Mouse (Mus musculus): Measurements from ENCODE around the gene Hal. TPM values are rescaled to one million over a fixed set of nuclear protein-coding genes. Genes with fewer than 3 reads are reported as not detected.

Hal gene
- polyA plus RNA-seq, 1 experiment from 2014 or later = 0.33 TPM

DNA sequence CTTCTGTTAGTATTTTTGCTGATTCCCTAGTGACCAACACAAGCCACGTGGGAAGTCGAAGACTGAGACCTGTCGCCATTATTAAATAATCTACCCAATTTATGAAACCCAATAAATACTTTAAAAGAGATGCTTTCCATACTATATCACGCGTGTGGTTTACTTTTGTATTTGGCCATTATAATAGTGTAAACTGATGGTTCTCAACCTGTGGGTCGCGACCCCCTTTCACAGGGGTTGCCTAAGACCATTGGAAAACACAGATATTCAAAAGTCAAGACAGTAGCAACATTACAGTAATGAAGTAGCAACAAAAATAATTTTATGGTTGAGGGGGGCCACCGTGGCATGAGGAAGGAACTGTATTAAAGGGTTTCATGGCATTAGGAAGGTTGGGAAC, 30.6 kb downstream of the Hal start:
- Histone ChIP-seq H3K27ac (no peak overlapping the region), H3K4me3 (no peak overlapping the region), H3K27me3 (ENCODE audit: insufficient read depth, poor library complexity, severe bottlenecking) (no peaks in the 10 kb centered on the region), H3K4me1 (no peaks in the 10 kb centered on the region), H3K9me3 (no peaks in the 10 kb centered on the region), H3K36me3 (no peaks in the 10 kb centered on the region)
- DNase-seq (ENCODE audit: low spot score) = peak; percentile 5
- whole genome bisulfite sequencing = 87% methylated on average over 8 of the region's 8 CpGs

DNA sequence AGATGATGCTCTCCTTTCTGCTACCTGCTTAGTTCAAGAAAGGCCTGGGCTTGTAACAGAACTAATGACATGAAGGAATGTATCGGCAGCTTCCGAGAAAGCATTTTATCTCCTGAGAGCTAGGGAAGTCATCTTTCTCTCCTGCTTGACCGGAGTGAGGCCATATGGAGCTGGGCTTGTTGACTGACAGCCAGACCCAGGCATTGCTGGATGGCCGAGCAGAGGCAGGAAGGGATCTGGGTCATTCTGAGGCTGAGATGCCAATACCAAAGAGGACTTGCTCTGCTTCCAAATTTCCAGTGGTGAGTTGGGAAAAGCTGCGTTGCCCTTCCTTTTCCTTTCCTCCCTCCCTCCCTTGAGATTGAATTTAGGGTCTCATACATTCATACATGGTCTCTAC, 31.2 kb downstream of the Hal start:
- Histone ChIP-seq H3K4me3 (no peak overlapping the region), H3K36me3 (no peaks in the 10 kb centered on the region), H3K27ac (no peak overlapping the region), H3K27me3 (ENCODE audit: insufficient read depth, poor library complexity, severe bottlenecking) (no peaks in the 10 kb centered on the region), H3K4me1 (no peaks in the 10 kb centered on the region), H3K9me3 (no peaks in the 10 kb centered on the region)
- no peak for DNase-seq (ENCODE audit: low spot score)
- 68% methylated on average over 5 of the region's 5 CpGs for WGBS

GRCm38 (mm10) chr10:93520994-93521393, 32.4 kb downstream of the Hal start:
- no peaks in the 10 kb centered on the region for H3K36me3 ChIP-seq
- H3K9me3 ChIP-seq = no peaks in the 10 kb centered on the region
- DNase-seq (ENCODE audit: low spot score) = no peak
- WGBS = 69% methylated on average over 4 of the region's 4 CpGs
- no peaks in the 10 kb centered on the region for H3K27me3 ChIP-seq (ENCODE audit: insufficient read depth, poor library complexity, severe bottlenecking)
- no peak overlapping the region for H3K27ac ChIP-seq
- no peak overlapping the region for H3K4me3 ChIP-seq
- H3K4me1 ChIP-seq = no peaks in the 10 kb centered on the region

DNA sequence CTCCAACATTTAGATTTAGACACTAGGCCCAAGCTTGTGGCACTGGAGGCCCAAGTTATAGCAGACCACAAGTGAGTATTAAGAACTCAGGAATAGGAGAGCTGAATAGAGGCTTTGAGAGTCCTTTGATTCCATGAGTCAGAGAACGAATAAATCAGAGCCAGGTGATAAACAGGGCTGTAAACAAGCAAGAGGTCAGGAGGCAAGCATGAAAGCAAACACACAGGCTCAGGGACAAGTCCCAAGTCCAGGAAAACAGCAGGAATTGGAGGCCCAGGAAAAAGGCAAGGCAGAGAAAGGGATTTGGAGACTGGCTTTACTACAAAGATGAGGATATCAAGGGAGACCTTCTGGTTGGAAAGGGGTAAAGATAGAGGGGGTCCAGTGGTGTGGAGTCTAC, 36.8 kb downstream of the Hal start:
- Histone ChIP-seq H3K9me3 (no peaks in the 10 kb centered on the region), H3K27me3 (ENCODE audit: insufficient read depth, poor library complexity, severe bottlenecking) (no peaks in the 10 kb centered on the region), H3K27ac (no peak overlapping the region), H3K36me3 (no peaks in the 10 kb centered on the region), H3K4me1 (no peaks in the 10 kb centered on the region), H3K4me3 (no peak overlapping the region)
- WGBS = 79% methylated on average over 1 of the region's 1 CpGs
- DNase-seq (ENCODE audit: low spot score) = peak; percentile 11

DNA sequence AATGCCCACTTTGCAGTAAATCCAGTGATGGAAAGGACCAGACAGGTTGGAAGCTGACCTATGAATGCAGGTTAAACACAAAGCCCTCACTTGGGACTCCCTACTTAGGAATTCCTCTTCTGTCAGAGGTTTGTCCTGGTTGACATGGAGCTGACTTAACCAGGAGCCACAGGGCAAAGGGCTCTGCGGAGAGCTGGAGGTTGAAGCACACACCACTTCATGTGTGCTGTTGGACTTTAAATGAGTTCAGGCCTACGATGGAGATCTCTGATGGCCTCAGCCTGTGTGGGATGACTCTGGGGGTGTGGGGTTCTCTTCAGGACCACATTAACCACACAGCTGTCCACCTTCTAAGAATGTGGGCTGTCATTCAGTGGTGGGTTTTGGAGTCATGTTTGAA, 49.7 kb downstream of the Hal start:
- WGBS = 88% methylated on average over 2 of the region's 2 CpGs
- Histone ChIP-seq H3K36me3 (no peaks in the 10 kb centered on the region), H3K27ac (no peak overlapping the region), H3K27me3 (ENCODE audit: insufficient read depth, poor library complexity, severe bottlenecking) (peaks cover 44% of the 10 kb centered on the region), H3K9me3 (no peaks in the 10 kb centered on the region), H3K4me1 (peaks cover 25% of the 10 kb centered on the region), H3K4me3 (no peak overlapping the region)
- no peak for DNase-seq (ENCODE audit: low spot score)

DNA sequence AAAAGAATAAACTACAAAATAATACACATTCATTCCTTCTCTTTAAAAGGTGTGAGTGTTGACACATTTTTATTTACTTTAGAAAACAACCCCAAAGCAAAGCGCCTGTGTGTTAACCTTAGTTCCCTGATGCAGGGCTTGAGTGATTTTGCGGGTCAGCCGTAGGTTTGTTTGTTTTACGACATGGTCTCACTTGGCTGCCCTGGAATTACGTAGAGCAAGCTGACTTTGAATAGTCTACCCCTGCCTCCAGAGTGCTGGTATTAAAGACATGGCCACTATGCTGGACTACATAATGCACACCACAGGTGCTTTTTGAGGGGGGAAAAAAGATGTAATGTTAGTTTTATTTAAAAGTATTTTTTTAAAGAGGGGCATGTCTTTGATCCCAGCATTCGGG, 50.2 kb downstream of the Hal start:
- Histone ChIP-seq H3K27me3 (ENCODE audit: insufficient read depth, poor library complexity, severe bottlenecking) (peaks cover 44% of the 10 kb centered on the region), H3K4me3 (no peak overlapping the region), H3K9me3 (no peaks in the 10 kb centered on the region), H3K4me1 (peaks cover 25% of the 10 kb centered on the region), H3K36me3 (no peaks in the 10 kb centered on the region), H3K27ac (no peak overlapping the region)
- no peak for DNase-seq (ENCODE audit: low spot score)
- WGBS = 64% methylated on average over 6 of the region's 6 CpGs

DNA sequence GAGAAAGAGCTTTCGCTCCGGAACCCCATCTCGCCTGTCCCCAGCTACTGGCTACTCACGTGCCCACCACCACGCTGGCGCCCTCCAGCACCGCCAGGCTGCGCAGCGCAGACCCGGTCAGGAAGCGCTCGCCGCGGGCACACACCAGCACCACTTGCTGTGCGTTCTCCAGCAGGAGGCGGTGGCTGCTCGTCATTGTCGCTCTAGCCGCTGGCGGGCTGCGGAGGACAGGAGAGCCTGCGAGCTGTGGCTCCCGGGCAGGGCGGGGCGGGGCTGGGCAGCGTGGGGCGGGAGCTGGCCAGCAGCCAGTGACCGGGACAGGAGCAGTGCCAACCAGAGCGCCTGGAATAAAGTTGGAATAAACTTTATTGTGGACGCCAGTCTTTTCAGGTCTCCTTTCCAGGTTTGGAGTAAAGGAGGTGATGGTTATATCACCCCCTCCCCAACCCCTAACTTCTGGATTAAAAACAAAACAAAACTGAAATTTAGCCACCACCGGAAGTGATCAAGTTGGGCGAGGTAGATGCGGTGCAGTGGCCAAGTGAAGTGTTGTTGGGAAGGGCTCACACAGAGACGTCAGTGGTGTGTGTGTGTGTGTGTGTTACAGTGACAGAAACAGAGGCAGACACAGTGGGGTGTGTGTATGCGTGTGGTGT, 51.3 kb downstream of the Hal start, which contains the start of gene Amdhd1:
TSS of gene Amdhd1 (minus strand) at position 259 of the 656 bp plus-strand sequence.
- 3% methylated on average over 35 of the region's 35 CpGs for WGBS
- Histone ChIP-seq H3K27ac (peak within 1 kb of the TSS; percentile 75), H3K4me3 (peak within 1 kb of the TSS; percentile 58), H3K4me1 (peaks cover 20% of the 10 kb centered on the region), H3K36me3 (no peaks in the 10 kb centered on the region), H3K9me3 (no peaks in the 10 kb centered on the region), H3K27me3 (ENCODE audit: insufficient read depth, poor library complexity, severe bottlenecking) (peaks cover 33% of the 10 kb centered on the region)
- DNase-seq (ENCODE audit: low spot score) = peak; percentile 93

DNA sequence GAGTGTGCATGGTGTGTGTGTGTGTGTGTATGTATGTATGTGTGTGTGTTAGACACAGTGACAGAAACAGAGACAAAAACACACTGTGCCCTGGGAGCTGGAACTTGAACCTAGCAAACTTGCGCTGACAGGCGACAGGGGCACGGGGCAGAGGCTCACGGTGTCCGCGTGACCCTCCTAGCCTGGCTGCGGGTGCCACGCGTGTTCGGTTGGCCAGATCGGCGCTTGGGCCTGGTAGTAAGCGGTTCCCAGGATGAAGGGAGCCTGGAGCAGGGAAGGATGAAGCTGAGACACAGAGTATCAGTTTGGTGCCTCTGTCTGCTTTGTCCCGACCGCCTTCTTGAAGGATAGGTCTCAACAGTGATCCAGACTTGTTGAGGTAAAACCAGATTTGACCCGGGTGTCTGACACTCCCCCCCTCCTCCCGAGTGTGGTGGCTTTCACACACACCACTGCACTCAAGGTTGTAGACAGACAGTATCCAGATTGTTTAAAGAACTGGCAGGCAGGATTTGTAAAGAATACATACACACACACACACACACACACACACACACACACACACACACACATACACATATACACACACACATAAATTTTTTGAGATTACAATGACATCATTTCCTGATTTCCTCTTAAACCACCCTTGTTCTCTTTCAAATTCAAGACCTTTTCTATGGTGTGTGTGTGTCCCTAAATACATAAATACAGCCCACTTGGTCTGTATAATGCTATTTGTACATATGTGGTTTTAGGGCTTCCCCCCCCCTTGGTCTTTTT, 52.1 kb downstream of the Hal start, which contains the start of gene Ccdc38:
TSS of gene Ccdc38 (plus strand) at position 202 of the 780 bp plus-strand sequence.
- Histone ChIP-seq H3K9me3 (no peaks in the 10 kb centered on the region), H3K4me1 (peaks cover 20% of the 10 kb centered on the region), H3K27me3 (ENCODE audit: insufficient read depth, poor library complexity, severe bottlenecking) (peaks cover 25% of the 10 kb centered on the region), H3K36me3 (no peaks in the 10 kb centered on the region), H3K4me3 (peak within 1 kb of the TSS; percentile 58), H3K27ac (peak within 1 kb of the TSS; percentile 75)
- WGBS = 56% methylated on average over 17 of the region's 17 CpGs
- no peak for DNase-seq (ENCODE audit: low spot score)

DNA sequence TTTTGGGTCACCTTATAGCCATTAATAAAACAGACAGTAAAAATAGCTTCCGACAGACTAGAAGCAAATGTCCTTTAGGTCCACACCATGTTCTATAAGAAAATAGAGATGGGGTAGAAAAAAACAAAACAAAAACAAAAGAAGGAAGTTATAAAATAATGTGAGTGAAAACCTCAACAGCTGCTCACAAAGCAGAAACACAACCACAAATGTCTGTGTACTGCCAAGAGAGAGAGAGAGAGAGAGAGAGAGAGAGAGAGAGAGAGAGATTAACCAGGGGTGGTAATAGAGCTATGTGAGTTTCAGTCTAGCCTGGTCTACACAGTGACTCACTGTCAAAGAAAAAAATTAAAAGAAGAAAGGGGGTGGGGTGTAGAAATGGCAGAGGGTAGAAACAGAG, 53.0 kb downstream of the Hal start:
- Histone ChIP-seq H3K36me3 (no peaks in the 10 kb centered on the region), H3K27ac (no peak overlapping the region), H3K27me3 (ENCODE audit: insufficient read depth, poor library complexity, severe bottlenecking) (peaks cover 19% of the 10 kb centered on the region), H3K4me1 (peaks cover 22% of the 10 kb centered on the region), H3K4me3 (no peak overlapping the region), H3K9me3 (no peaks in the 10 kb centered on the region)
- DNase-seq (ENCODE audit: low spot score) = no peak
- WGBS = 70% methylated on average over 1 of the region's 1 CpGs

- DNase-seq (ENCODE audit: low spot score) = peak; percentile 72
- Histone ChIP-seq H3K36me3 (no peaks in the 10 kb centered on the region), H3K27me3 (ENCODE audit: insufficient read depth, poor library complexity, severe bottlenecking) (peaks cover 12% of the 10 kb centered on the region; the same call in 1 of the 2 replicates), H3K27ac (no peak overlapping the region), H3K9me3 (no peaks in the 10 kb centered on the region), H3K4me3 (no peak overlapping the region), H3K4me1 (peaks cover 22% of the 10 kb centered on the region)
- 73% methylated on average over 4 of the region's 4 CpGs for WGBS
These were observed 53.8 kb downstream of the Hal start for GRCm38 (mm10) chr10:93542356-93542755.

- Histone ChIP-seq H3K27me3 (ENCODE audit: insufficient read depth, poor library complexity, severe bottlenecking) (0 out of 2 replicates have a peak, but pooled peaks cover 3% of the 10 kb centered on the region), H3K9me3 (no peaks in the 10 kb centered on the region), H3K27ac (no peak overlapping the region), H3K4me3 (no peak overlapping the region), H3K4me1 (peaks cover 22% of the 10 kb centered on the region), H3K36me3 (no peaks in the 10 kb centered on the region)
- no peak for DNase-seq (ENCODE audit: low spot score)
- WGBS = 65% methylated on average over 6 of the region's 6 CpGs
These were observed 54.6 kb downstream of the Hal start for GRCm38 (mm10) chr10:93543176-93543575.

GRCm38 (mm10) chr10:93544172-93544571, 55.6 kb downstream of the Hal start:
- 79% methylated on average over 5 of the region's 5 CpGs for WGBS
- no peaks in the 10 kb centered on the region for H3K27me3 ChIP-seq (ENCODE audit: insufficient read depth, poor library complexity, severe bottlenecking)
- peak; percentile 42 for DNase-seq (ENCODE audit: low spot score)
- no peak overlapping the region for H3K27ac ChIP-seq
- H3K4me3 ChIP-seq = no peak overlapping the region
- peaks cover 22% of the 10 kb centered on the region for H3K4me1 ChIP-seq
- H3K9me3 ChIP-seq = no peaks in the 10 kb centered on the region
- H3K36me3 ChIP-seq = no peaks in the 10 kb centered on the region

DNA sequence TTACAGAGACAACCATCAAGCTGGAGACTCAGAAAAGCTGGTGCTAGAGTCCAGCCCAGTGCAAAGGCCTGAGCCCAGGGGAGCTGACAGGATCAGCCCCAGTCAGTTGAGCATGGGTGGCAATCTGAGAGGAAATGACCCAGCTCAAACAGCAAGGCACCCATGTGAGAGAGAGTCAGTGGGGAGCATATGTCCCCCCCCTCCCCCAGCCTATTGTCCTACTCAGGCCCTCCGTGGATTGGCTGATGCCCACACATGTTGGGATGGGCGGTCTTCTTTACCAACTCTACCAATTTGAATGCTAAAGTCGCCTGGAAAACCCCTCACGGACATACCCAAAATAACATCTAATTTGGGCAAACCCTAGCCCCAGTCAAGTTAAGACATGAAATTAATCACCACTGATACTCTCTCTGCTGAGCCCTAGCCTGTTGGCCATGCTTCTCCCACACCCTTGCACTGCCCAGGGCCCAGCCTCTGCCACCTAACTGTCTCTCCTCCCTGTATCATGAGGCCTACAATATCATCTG, 59.2 kb downstream of the Hal start:
- Histone ChIP-seq H3K36me3 (no peaks in the 10 kb centered on the region), H3K27ac (no peak overlapping the region), H3K4me3 (no peak overlapping the region), H3K9me3 (no peaks in the 10 kb centered on the region), H3K27me3 (ENCODE audit: insufficient read depth, poor library complexity, severe bottlenecking) (no peaks in the 10 kb centered on the region), H3K4me1 (peaks cover 3% of the 10 kb centered on the region; the same call in 1 of the 2 replicates)
- 91% methylated on average over 4 of the region's 4 CpGs for WGBS
- no peak for DNase-seq (ENCODE audit: low spot score)

All from heart, embryonic 10.5 days (tissue).